Mouse (Mus musculus): Measurements from ENCODE around the gene Taar4. TPM values are rescaled to one million over a fixed set of nuclear protein-coding genes. Genes with fewer than 3 reads are reported as not detected.

Gene Taar4
- total RNA-seq (2015) (not detected in 2 replicates), total RNA-seq (2017) (not detected in 2 replicates)

- ATAC-seq (ENCODE audit: poor library complexity, severe bottlenecking), result peak; percentile 67; the same call in 1 of the 2 replicates
Observed at GRCm38 (mm10) chr10:23960444-23960915, at the start of gene Taar4. Gene Taar4 (plus strand): TSS chr10:23960494.

GRCm38 (mm10) chr10:23920056-23920455 is 40.2 kb upstream of the Taar4 start, which contains the start of gene Taar1:
Gene Taar1 (plus strand): TSS chr10:23920356.
- ATAC-seq (ENCODE audit: poor library complexity, severe bottlenecking), result no peak

GRCm38 (mm10) chr10:23922468-23922867 is 37.8 kb upstream of the Taar4 start:
- ATAC-seq (ENCODE audit: poor library complexity, severe bottlenecking), result no peak

GRCm38 (mm10) chr10:23923941-23924340 is 36.4 kb upstream of the Taar4 start:
- ATAC-seq (ENCODE audit: poor library complexity, severe bottlenecking), result no peak

- no peak for ATAC-seq (ENCODE audit: poor library complexity, severe bottlenecking)
Observed at GRCm38 (mm10) chr10:23937613-23938012, 22.7 kb upstream of the Taar4 start.

- no peak for ATAC-seq (ENCODE audit: poor library complexity, severe bottlenecking)
Observed at GRCm38 (mm10) chr10:23938312-23938711, 22.0 kb upstream of the Taar4 start, which contains the start of gene Taar2. Gene Taar2 (plus strand): TSS chr10:23938572.

GRCm38 (mm10) chr10:23942465-23942864 is 17.8 kb upstream of the Taar4 start:
- no peak for ATAC-seq (ENCODE audit: poor library complexity, severe bottlenecking)

- no peak for ATAC-seq (ENCODE audit: poor library complexity, severe bottlenecking)
Observed at GRCm38 (mm10) chr10:23948026-23948425, 12.3 kb upstream of the Taar4 start.

GRCm38 (mm10) chr10:23949508-23950005 is 10.7 kb upstream of the Taar4 start, which contains the start of gene Taar3:
Gene Taar3 (plus strand): TSS chr10:23949558.
- no peak for ATAC-seq (ENCODE audit: poor library complexity, severe bottlenecking)

GRCm38 (mm10) chr10:23951714-23952113 is 8.6 kb upstream of the Taar4 start:
- no peak for ATAC-seq (ENCODE audit: poor library complexity, severe bottlenecking)

GRCm38 (mm10) chr10:23959071-23959470 is 1.2 kb upstream of the Taar4 start:
- no peak for ATAC-seq (ENCODE audit: poor library complexity, severe bottlenecking)

GRCm38 (mm10) chr10:23963444-23963843 is 3.1 kb downstream of the Taar4 start:
- no peak for ATAC-seq (ENCODE audit: poor library complexity, severe bottlenecking)

GRCm38 (mm10) chr10:23964921-23965610 is 4.8 kb downstream of the Taar4 start:
- peak; percentile 18; the same call in 1 of the 2 replicates for ATAC-seq (ENCODE audit: poor library complexity, severe bottlenecking)

- no peak for ATAC-seq (ENCODE audit: poor library complexity, severe bottlenecking)
Observed at GRCm38 (mm10) chr10:23970656-23971165, 10.4 kb downstream of the Taar4 start, which contains the start of gene Taar5. Gene Taar5 (plus strand): TSS chr10:23970706.

- ATAC-seq (ENCODE audit: poor library complexity, severe bottlenecking), result no peak
Observed at GRCm38 (mm10) chr10:23971256-23971655, 11.0 kb downstream of the Taar4 start.

GRCm38 (mm10) chr10:23977958-23978357 is 17.7 kb downstream of the Taar4 start:
- ATAC-seq (ENCODE audit: poor library complexity, severe bottlenecking), result no peak

GRCm38 (mm10) chr10:23978901-23979705 is 18.8 kb downstream of the Taar4 start:
- ATAC-seq (ENCODE audit: poor library complexity, severe bottlenecking), result peak; percentile 71

GRCm38 (mm10) chr10:23985546-23985945 is 25.3 kb downstream of the Taar4 start, which contains the start of gene Taar6:
Gene Taar6 (minus strand): TSS chr10:23985646.
- no peak for ATAC-seq (ENCODE audit: poor library complexity, severe bottlenecking)

- ATAC-seq (ENCODE audit: poor library complexity, severe bottlenecking), result no peak
Observed at GRCm38 (mm10) chr10:23986419-23986818, 26.1 kb downstream of the Taar4 start.

- ATAC-seq (ENCODE audit: poor library complexity, severe bottlenecking), result no peak
Observed at GRCm38 (mm10) chr10:23993381-23993780, 33.1 kb downstream of the Taar4 start, which contains the start of gene Taar7a. Gene Taar7a (minus strand): TSS chr10:23993481.

- ATAC-seq (ENCODE audit: poor library complexity, severe bottlenecking), result no peak
Observed at GRCm38 (mm10) chr10:23999639-24000038, 39.3 kb downstream of the Taar4 start, which contains the start of gene Taar7b. Gene Taar7b (plus strand): TSS chr10:23999939.

Data from megakaryocyte, adult 5-6 weeks (primary cell).